Mouse (Mus musculus): ENCODE data around the gene Mak. TPM values are rescaled to one million over a fixed set of nuclear protein-coding genes. Genes with fewer than 3 reads are reported as not detected.

Mak gene
- polyA plus RNA-seq, 1 experiment = not detected

- no peak for TF ChIP-seq POLR2A (IDR thresholded peaks at IDR 0.05; ENCODE audit: low read depth, low read length)
- TF ChIP-seq CTCF (IDR thresholded peaks at IDR 0.05; ENCODE audit: borderline replicate concordance, insufficient read depth, low read length) = no peak
- Histone ChIP-seq H3K4me3 (ENCODE audit: insufficient read depth, low read length) (no peak overlapping the region), H3K4me1 (ENCODE audit: control insufficient read depth, insufficient read depth, low read length) (0 out of 2 replicates have a peak, but pooled peaks cover 3% of the 10 kb centered on the region), H3K27ac (ENCODE audit: insufficient read depth, low read length) (no peak overlapping the region)
Measured at GRCm38 (mm10) chr13:41022099-41022498, 57.4 kb downstream of the Mak start.

DNA sequence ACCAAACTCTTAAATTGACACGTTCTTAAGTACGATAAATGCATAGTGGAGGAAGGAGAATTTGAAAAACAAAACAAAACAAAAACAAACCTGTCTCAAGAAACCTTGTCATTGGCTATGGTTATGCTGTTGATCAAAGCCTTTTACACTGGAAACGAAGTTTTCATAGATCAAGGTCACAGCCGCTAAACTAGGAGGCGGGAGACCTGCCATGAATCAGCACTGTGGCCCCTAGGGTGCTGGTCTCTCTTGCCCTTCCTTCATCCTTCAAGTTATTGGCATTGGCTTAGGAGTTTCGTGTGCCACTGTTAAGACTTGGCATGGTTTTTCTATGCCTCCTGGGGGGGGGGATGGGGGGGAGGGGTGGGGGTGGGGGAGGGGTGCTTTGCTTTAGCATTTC lies 57.9 kb downstream of the Mak start:
- 0 out of 2 replicates have a peak, but pooled peaks cover 5% of the 10 kb centered on the region for H3K4me1 ChIP-seq (ENCODE audit: control insufficient read depth, insufficient read depth, low read length)
- no peak for TF ChIP-seq CTCF (IDR thresholded peaks at IDR 0.05; ENCODE audit: borderline replicate concordance, insufficient read depth, low read length)
- no peak overlapping the region for H3K4me3 ChIP-seq (ENCODE audit: insufficient read depth, low read length)
- no peak overlapping the region for H3K27ac ChIP-seq (ENCODE audit: insufficient read depth, low read length)

GRCm38 (mm10) chr13:41020494-41020893 lies 59.0 kb downstream of the Mak start:
- TF ChIP-seq CTCF (IDR thresholded peaks at IDR 0.05; ENCODE audit: borderline replicate concordance, insufficient read depth, low read length) (no peak), POLR2A (IDR thresholded peaks at IDR 0.05; ENCODE audit: low read depth, low read length) (no peak)
- Histone ChIP-seq H3K27ac (ENCODE audit: insufficient read depth, low read length) (no peak overlapping the region), H3K4me1 (ENCODE audit: control insufficient read depth, insufficient read depth, low read length) (0 out of 2 replicates have a peak, but pooled peaks cover 5% of the 10 kb centered on the region), H3K4me3 (ENCODE audit: insufficient read depth, low read length) (no peak overlapping the region)

DNA sequence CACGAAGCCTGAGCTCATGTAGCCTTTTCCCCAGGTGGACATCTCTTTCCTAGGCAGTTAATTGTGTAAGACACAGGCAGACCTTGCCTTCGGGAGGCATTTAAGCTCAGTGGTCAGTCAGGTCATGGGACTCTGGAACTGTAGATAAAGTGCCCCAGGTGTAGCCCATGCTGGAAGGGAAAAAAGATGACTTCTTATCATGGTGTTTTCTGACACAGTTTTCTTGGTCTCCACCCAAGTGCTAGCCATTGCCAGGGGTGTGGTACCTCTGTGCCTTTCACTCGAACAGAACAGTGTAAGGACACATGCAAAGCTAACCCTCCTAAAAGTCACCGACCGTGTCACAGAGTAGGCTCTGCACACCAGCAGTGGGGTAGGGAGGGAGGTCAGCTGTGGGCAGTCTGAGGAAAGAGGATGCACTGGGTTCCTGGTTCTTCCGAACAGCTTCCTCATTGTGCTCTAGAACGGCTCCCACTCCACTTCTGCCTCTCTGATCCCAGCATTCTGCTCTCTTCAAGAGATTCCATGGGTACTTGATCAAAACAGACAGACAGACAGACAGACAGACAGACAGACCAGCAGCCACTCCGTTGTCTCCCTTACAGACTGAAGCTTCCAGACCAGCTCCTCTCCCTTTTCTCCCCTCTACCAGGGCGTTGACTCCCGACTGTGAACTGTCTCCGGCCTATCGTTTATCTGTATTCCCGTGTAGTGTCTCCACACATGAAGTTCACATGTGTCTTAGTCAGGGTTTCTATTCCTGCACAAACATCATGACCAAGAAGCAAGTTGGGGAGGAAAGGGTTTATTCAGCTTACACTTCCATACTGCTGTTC lies 60.5 kb downstream of the Mak start:
- H3K27ac ChIP-seq (ENCODE audit: insufficient read depth, low read length) = no peak overlapping the region
- H3K4me3 ChIP-seq (ENCODE audit: insufficient read depth, low read length) = no peak overlapping the region
- TF ChIP-seq POLR2A (IDR thresholded peaks at IDR 0.05; ENCODE audit: low read depth, low read length) = no peak
- no peak for TF ChIP-seq CTCF (IDR thresholded peaks at IDR 0.05; ENCODE audit: borderline replicate concordance, insufficient read depth, low read length)
- H3K4me1 ChIP-seq (ENCODE audit: control insufficient read depth, insufficient read depth, low read length) = 0 out of 2 replicates have a peak, but pooled peaks cover 5% of the 10 kb centered on the region

DNA sequence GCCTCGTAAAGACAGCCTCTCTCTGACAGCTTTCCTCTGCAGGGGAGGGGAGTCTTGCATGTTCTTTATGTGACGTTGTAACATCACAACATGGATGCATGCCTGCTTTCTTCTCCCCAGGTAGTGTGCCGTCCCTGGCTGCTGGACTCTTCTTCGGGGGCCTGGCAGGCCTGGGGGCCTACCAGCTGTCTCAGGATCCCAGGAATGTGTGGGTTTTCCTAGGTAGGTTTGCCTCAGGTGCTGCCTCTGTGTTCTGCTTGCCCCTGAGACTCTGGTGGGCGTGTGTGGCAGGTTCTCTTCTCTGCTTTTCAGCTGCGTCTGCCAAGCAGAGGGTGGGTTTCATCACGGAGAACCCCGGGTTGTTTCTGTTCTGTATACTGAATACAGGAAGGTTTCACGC lies 61.3 kb downstream of the Mak start:
- H3K27ac ChIP-seq (ENCODE audit: insufficient read depth, low read length) = no peak overlapping the region
- H3K4me3 ChIP-seq (ENCODE audit: insufficient read depth, low read length) = no peak overlapping the region
- TF ChIP-seq POLR2A (IDR thresholded peaks at IDR 0.05; ENCODE audit: low read depth, low read length) = no peak
- TF ChIP-seq CTCF (IDR thresholded peaks at IDR 0.05; ENCODE audit: borderline replicate concordance, insufficient read depth, low read length) = no peak

GRCm38 (mm10) chr13:41017832-41018231 lies 61.7 kb downstream of the Mak start:
- TF ChIP-seq POLR2A (IDR thresholded peaks at IDR 0.05; ENCODE audit: low read depth, low read length) (no peak), CTCF (IDR thresholded peaks at IDR 0.05; ENCODE audit: borderline replicate concordance, insufficient read depth, low read length) (no peak)
- no peak overlapping the region for H3K4me3 ChIP-seq (ENCODE audit: insufficient read depth, low read length)
- no peak overlapping the region for H3K27ac ChIP-seq (ENCODE audit: insufficient read depth, low read length)
- 0 out of 2 replicates have a peak, but pooled peaks cover 5% of the 10 kb centered on the region for H3K4me1 ChIP-seq (ENCODE audit: control insufficient read depth, insufficient read depth, low read length)

More for the DNA sequence above, 61.3 kb downstream of the Mak start:
- 0 out of 2 replicates have a peak, but pooled peaks cover 5% of the 10 kb centered on the region for H3K4me1 ChIP-seq (ENCODE audit: control insufficient read depth, insufficient read depth, low read length)

DNA sequence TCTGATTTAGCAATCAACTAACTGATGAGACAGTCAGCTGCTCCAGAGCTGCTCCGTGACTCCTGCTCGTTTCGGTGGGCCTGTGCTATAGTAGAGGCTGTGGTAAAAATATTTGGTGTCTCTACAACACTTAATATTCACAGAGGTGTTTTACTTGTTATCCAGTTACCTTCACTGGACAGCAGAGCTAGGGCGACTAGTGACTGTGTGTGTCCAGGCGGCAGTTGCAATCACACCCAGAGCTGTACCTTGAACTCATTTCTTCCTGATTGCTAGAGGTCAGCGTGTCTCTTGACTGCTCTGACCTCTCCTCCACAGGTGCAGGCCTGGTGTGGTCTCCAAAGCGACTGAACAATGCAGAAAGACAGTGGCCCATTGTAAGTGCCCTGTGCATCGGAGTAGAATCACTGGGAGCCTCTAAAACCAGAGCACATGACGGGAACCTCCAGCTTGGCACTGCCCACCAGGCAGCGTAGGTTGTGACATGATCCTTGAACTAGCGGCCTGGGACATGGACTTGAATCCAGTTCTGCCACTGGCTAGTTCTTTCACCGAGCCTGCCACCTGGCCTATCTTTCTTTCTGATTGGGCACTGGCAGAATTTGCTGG lies 62.6 kb downstream of the Mak start:
- TF ChIP-seq CTCF (IDR thresholded peaks at IDR 0.05; ENCODE audit: borderline replicate concordance, insufficient read depth, low read length) = no peak
- TF ChIP-seq POLR2A (IDR thresholded peaks at IDR 0.05; ENCODE audit: low read depth, low read length) = no peak
- Histone ChIP-seq H3K27ac (ENCODE audit: insufficient read depth, low read length) (peak overlapping the region; percentile 79), H3K4me3 (ENCODE audit: insufficient read depth, low read length) (peak overlapping the region; percentile 78), H3K4me1 (ENCODE audit: control insufficient read depth, insufficient read depth, low read length) (0 out of 2 replicates have a peak, but pooled peaks cover 5% of the 10 kb centered on the region)

DNA sequence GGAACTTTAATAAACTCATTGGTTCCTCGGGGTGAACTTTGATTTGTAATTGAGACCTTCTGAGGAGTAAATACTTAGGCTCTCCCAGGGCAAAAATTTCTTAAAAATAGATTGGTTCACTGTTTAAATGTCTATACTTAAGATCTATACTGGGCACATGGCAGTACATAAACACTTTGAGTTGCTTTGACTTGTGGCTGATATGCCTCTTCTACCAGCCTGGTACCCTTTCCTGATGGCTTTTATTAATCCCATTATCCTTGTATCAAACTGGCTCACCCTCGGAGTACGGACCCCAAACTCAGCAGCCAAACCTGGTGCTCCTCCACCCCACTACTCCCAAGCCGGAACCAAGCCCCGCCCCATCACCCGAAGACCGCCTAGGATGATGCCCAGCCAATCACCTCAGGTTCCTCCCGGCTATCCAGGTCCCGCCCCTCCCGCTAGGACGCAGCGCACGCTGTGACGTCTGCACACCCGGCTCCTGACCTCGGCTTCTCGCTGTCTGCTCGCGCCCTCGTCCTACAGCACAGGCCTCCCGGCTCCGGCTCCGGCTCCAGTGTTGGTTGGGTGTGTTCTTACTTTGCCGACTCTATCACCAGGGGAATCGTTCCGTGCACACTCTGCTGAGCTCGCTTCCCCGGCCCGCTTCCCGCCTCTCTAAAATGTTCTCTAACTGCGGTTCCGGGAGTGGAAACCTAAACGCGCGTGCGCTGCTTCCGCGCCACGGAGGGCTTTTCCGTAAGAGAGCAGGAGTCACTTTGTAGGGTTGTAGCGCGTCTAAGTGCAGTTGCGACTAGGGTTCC lies 63.5 kb downstream of the Mak start, which contains the start of gene Tmem14c:
Gene Tmem14c (plus strand): TSS at position 464 of the 806 bp plus-strand sequence.
- peak within 1 kb of the TSS; percentile 78 for H3K4me3 ChIP-seq (ENCODE audit: insufficient read depth, low read length)
- TF ChIP-seq CTCF (IDR thresholded peaks at IDR 0.05; ENCODE audit: borderline replicate concordance, insufficient read depth, low read length) = no peak
- peak; percentile 88 for TF ChIP-seq POLR2A (IDR thresholded peaks at IDR 0.05; ENCODE audit: low read depth, low read length)
- H3K4me1 ChIP-seq (ENCODE audit: control insufficient read depth, insufficient read depth, low read length) = 0 out of 2 replicates have a peak, but pooled peaks cover 5% of the 10 kb centered on the region
- H3K27ac ChIP-seq (ENCODE audit: insufficient read depth, low read length) = peak within 1 kb of the TSS; percentile 79

DNA sequence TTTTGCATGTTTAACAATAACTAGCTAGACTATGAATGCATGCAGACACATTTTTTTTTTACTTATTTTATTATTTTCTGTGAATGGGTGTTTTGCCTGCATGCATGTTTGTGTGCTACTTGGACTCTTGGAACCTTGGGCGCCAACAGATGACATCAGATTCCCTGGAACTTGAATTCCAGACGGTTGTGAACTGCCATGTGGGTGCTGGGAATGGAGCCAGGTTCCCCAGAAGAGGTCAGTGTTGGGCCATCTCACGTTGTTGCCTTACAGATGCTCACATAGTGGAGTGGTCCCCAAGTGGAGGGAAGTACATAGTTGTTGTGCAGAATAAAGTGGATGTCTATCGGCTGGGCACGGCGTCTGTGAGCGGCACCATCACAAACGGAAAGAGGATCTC lies 70.6 kb downstream of the Mak start:
- Histone ChIP-seq H3K4me1 (ENCODE audit: control insufficient read depth, insufficient read depth, low read length) (no peaks in the 10 kb centered on the region), H3K4me3 (ENCODE audit: insufficient read depth, low read length) (no peak overlapping the region), H3K27ac (ENCODE audit: insufficient read depth, low read length) (no peak overlapping the region)
- TF ChIP-seq POLR2A (IDR thresholded peaks at IDR 0.05; ENCODE audit: low read depth, low read length) = no peak
- no peak for TF ChIP-seq CTCF (IDR thresholded peaks at IDR 0.05; ENCODE audit: borderline replicate concordance, insufficient read depth, low read length)
